Mouse (Mus musculus) hindbrain, embryonic 14.5 days (tissue): ENCODE data around the gene Lypd1. TPM values are rescaled to one million over a fixed set of nuclear protein-coding genes. Genes with fewer than 3 reads are reported as not detected.

Source experiments
- ATAC-seq: fragments of 200-750 bp; cut with Nextera tagmentation; 2 replicates; pipeline ENCODE4 v1.8.0; 2017; ENCODE audit warnings: moderate number of reproducible peaks, mild to moderate bottlenecking, moderate TSS enrichment, moderate library complexity; ENCODE audit not compliant: low FRiP score
- DNase-seq: peaks from one replicate; pipeline ENCODE4 v3.0.0-alpha.2; 2015; ENCODE audit warnings: low spot score
- H3K27ac ChIP-seq: fragments of 300-500 bp; sonication (generic); 2 replicates; pipeline ENCODE4 v1.5.1; 2014; ENCODE audit warnings: mild to moderate bottlenecking, moderate library complexity
- H3K27me3 ChIP-seq: fragments of 300-500 bp; sonication (generic); 2 replicates; pipeline ENCODE4 v1.6.1; 2014; ENCODE audit warnings: mild to moderate bottlenecking, low read length, mixed read lengths; ENCODE audit not compliant: control insufficient read depth, insufficient read depth
- H3K36me3 ChIP-seq: fragments of 300-500 bp; sonication (generic); replicated peaks from 2 replicates; pipeline ENCODE4 v1.6.1; 2014; ENCODE audit not compliant: control insufficient read depth, insufficient read depth
- H3K4me1 ChIP-seq: fragments of 300-500 bp; sonication (generic); replicated peaks from 2 replicates; pipeline ENCODE4 v1.6.1; 2014; ENCODE audit warnings: antibody characterized with exemption, low read length, mixed read lengths; ENCODE audit not compliant: control insufficient read depth, insufficient read depth
- H3K4me2 ChIP-seq: fragments of 300-500 bp; sonication (generic); replicated peaks from 2 replicates; pipeline ENCODE4 v1.6.1; 2014; ENCODE audit warnings: mild to moderate bottlenecking, moderate library complexity
- H3K4me3 ChIP-seq: fragments of 300-500 bp; sonication (generic); replicated peaks from 2 replicates; pipeline ENCODE4 v1.5.1; 2014; ENCODE audit warnings: mild to moderate bottlenecking, low read length
- H3K9ac ChIP-seq: fragments of 300-500 bp; sonication (generic); 2 replicates; pipeline ENCODE4 v1.6.1; 2014
- H3K9me3 ChIP-seq: fragments of 300-500 bp; sonication (generic); 2 replicates; pipeline ENCODE4 v1.6.1; 2016; ENCODE audit warnings: low read length; ENCODE audit not compliant: control insufficient read depth
- WGBS: fragments of 180-500 bp; shearing (Covaris S2); extraction: QIAGEN DNeasy Blood & Tissue Kit; methylation state at CpG from one replicate; pipeline ENCODE4 v1.1.7; 2014; 5-methylcytosine and 5-hydroxymethylcytosine counted together
- polyA plus RNA-seq: library from polyadenylated mRNA; unstranded; fragments of >200 nt; fragmentation: Nextera tagmentation; extraction: Ambion mirVana; gene quantifications from 2 replicates; pipeline ENCODE4 v1.2.1, GENCODE M21; 2014

Lypd1 gene
- polyA plus RNA-seq, 1 experiment from 2014 or later = 70.4 TPM

DNA sequence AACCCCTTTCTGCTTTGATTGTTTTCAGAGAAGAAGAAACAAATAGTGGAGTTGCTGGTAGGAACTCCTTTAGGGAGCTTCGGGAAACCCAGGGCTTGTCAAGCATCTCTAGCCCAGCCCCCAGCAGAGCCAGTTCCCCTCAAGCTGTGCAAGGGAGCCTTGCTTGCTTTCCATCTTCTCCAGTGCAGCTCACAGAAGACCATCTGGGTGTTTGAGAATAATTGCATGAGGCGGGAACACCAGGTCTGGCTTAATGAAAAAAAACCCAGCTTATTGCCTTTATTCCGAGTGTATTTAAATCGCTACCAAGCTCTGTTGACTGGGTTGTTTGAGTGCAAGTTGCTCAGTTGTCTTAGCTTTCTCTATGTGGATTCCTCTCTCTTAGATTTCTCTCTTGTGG lies 89.3 kb downstream of the Lypd1 start:
- Histone ChIP-seq H3K27me3 (no peaks in the 10 kb centered on the region), H3K4me1 (no peaks in the 10 kb centered on the region), H3K27ac (no peak overlapping the region), H3K9ac (no peak overlapping the region), H3K4me3 (no peak overlapping the region), H3K36me3 (no peaks in the 10 kb centered on the region), H3K4me2 (no peak overlapping the region), H3K9me3 (no peaks in the 10 kb centered on the region)
- 83% methylated on average over 4 of the region's 4 CpGs for WGBS
- ATAC-seq (no peak), DNase-seq (no peak)

DNA sequence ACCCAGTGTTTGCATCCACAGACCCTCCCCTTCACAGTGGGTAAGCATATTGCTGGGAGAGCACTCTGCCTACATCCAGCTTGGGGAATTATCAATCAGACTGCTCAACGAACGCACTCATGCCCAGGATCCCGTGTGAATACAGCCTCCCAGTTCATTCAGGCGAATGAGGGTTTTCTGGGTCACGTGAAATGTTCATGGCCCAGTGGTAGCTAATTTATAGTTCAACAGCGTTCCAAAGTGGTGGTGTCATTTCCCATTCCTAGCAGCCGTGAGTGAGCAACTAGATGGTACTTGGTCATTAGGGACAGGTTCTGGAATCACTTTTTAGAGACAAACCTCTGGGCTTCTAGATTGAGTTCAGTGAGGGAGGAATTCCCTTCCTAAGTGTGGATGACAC lies 91.8 kb downstream of the Lypd1 start:
- Histone ChIP-seq H3K27ac (no peak overlapping the region), H3K9ac (no peak overlapping the region), H3K4me1 (no peaks in the 10 kb centered on the region), H3K9me3 (no peaks in the 10 kb centered on the region), H3K4me3 (no peak overlapping the region), H3K4me2 (no peak overlapping the region), H3K36me3 (no peaks in the 10 kb centered on the region), H3K27me3 (no peaks in the 10 kb centered on the region)
- ATAC-seq (no peak), DNase-seq (no peak)
- WGBS = 59% methylated on average over 7 of the region's 7 CpGs

Other genes starting within 250 kb of the Lypd1 start
- gene Gpr39, start 236.1 kb downstream of the Lypd1 start, polyA plus RNA-seq = not detected in 2 replicates